Comparison of ENCODE assay signal across 9 mouse cellular contexts in the genomic region with DNA sequence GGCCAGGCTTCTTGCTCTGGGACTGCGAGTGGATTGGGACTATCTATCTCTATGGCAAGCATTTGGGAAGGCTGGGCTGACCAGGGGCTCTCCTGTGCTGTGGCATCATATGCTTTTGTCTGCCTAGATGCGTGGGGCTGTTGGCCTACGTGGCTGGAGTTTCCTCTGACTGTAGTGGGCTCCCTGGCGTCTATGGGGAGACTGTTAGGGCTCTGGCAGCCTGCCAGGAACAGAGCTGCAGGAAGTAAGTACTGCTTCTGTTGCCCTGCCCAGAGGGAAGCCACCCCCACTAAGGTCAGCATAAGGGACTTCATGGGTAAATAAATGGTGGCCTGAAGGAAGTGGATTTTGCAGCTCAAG. TPM values are rescaled to one million over a fixed set of nuclear protein-coding genes. Genes with fewer than 3 reads are reported as not detected.
DNase-seq lines count a peak whose midpoint lies in the region; ATAC-seq and TF ChIP-seq lines count a peak whose summit lies in the region.
"Had no signal": no experiment of that assay in that cellular context is flagged by ENCODE, and none has a peak within 500 bp of the region (broad histone marks: within the 10 kb centered on the region; RNA-seq: fewer than 3 reads in every experiment).

No protein-coding gene starts in this region.

- H3K4me1 ChIP-seq in cortical plate, adult 2 months (ENCODE audit: control insufficient read depth, insufficient read depth, low read length) = peaks cover 21% of the 10 kb centered on the region
- H3K4me1 ChIP-seq in heart, embryonic 12.5 days (replicated peaks) = peaks cover 49% of the 10 kb centered on the region
- peaks cover 48% of the 10 kb centered on the region for H3K4me1 ChIP-seq in kidney, embryonic 14.5 days (ENCODE audit: control insufficient read depth, insufficient read depth, low read length)
- peaks cover 36% of the 10 kb centered on the region for H3K4me1 ChIP-seq in lung, postnatal 0 days (ENCODE audit: insufficient read depth, low read depth, low read length)
- H3K4me1 ChIP-seq in stomach, embryonic 14.5 days (ENCODE audit: control insufficient read depth, insufficient read depth, low read length) = peaks cover 35% of the 10 kb centered on the region

- peak; percentile 75 to 87 for DNase-seq in adrenal gland, adult (ENCODE audit: inconsistent age in 2 of 2, low spot score in 1 of 2)
- no peak for DNase-seq in adrenal gland, postnatal 4 days (ENCODE audit: low spot score in 2 of 2)
- peak; percentile 39 to 44 for DNase-seq in CD8-positive naive resting alpha-beta T cell, adult 2 months (ENCODE audit: low read depth in 2 of 2, low spot score in 2 of 2)
- peak; percentile 91 for DNase-seq in lung, postnatal 0 days (ENCODE audit: low spot score)

- ATAC-seq in heart, embryonic 12.5 days (ENCODE audit: insufficient number of reproducible peaks, low FRiP score) = no peak
- no peak for ATAC-seq in kidney, embryonic 14.5 days (ENCODE audit: low FRiP score, low TSS enrichment)
- ATAC-seq in lung, postnatal 0 days = no peak
- ATAC-seq in stomach, embryonic 14.5 days (ENCODE audit: insufficient number of reproducible peaks, insufficient read depth, low FRiP score, low read depth) = no peak

- no peak overlapping the region for H3K27ac ChIP-seq in cortical plate, adult 2 months (ENCODE audit: insufficient read depth, low read length)
- H3K27ac ChIP-seq in heart, embryonic 12.5 days (ENCODE audit: poor library complexity, severe bottlenecking) = peak overlapping the region; percentile 100
- H3K27ac ChIP-seq in kidney, embryonic 14.5 days (ENCODE audit: low read depth, low read length) = peak overlapping the region; percentile 15; the same call in 1 of the 2 replicates
- peak overlapping the region; percentile 99 for H3K27ac ChIP-seq in lung, postnatal 0 days (ENCODE audit: low read length)
- peak overlapping the region; percentile 81 for H3K27ac ChIP-seq in stomach, embryonic 14.5 days (ENCODE audit: low read length)

- no peaks in the 10 kb centered on the region for H3K9me3 ChIP-seq in heart, embryonic 12.5 days (replicated peaks)
- no peaks in the 10 kb centered on the region for H3K9me3 ChIP-seq in kidney, embryonic 14.5 days (ENCODE audit: control insufficient read depth, low read length)
- H3K9me3 ChIP-seq in lung, postnatal 0 days (ENCODE audit: low read length) = no peaks in the 10 kb centered on the region
- H3K9me3 ChIP-seq in stomach, embryonic 14.5 days (ENCODE audit: control insufficient read depth, low read depth, low read length) = no peaks in the 10 kb centered on the region

- H3K36me3 ChIP-seq in heart, embryonic 12.5 days = peaks cover 57% of the 10 kb centered on the region
- peaks cover 64% of the 10 kb centered on the region for H3K36me3 ChIP-seq in kidney, embryonic 14.5 days (ENCODE audit: control insufficient read depth, insufficient read depth, low read length)
- H3K36me3 ChIP-seq in lung, postnatal 0 days (ENCODE audit: insufficient read depth, low read length) = peaks cover 31% of the 10 kb centered on the region
- peaks cover 59% of the 10 kb centered on the region for H3K36me3 ChIP-seq in stomach, embryonic 14.5 days (ENCODE audit: control insufficient read depth, insufficient read depth, low read length)

- no peak for TF ChIP-seq CTCF in cortical plate, adult 2 months (IDR thresholded peaks at IDR 0.05; ENCODE audit: extremely low read depth, insufficient read depth, low read length)
- peak; percentile 5; the same call in 1 of the 2 replicates for TF ChIP-seq CTCF in lung, postnatal 0 days (IDR thresholded peaks at IDR 0.05)

- H3K9ac ChIP-seq in heart, embryonic 12.5 days = peak overlapping the region; percentile 99
- H3K9ac ChIP-seq in kidney, embryonic 14.5 days (ENCODE audit: low read depth, low read length) = peak overlapping the region; percentile 100
- peak overlapping the region; percentile 78 for H3K9ac ChIP-seq in lung, postnatal 0 days (replicated peaks; ENCODE audit: low read depth)
- peak overlapping the region; percentile 98 for H3K9ac ChIP-seq in stomach, embryonic 14.5 days (replicated peaks; ENCODE audit: low read depth, low read length)

- TF ChIP-seq EP300 in lung, postnatal 0 days (IDR thresholded peaks at IDR 0.05) = peak; percentile 52; the same call in 1 of the 2 replicates

- peak overlapping the region; percentile 99 for H3K4me2 ChIP-seq in heart, embryonic 12.5 days
- H3K4me2 ChIP-seq in kidney, embryonic 14.5 days (replicated peaks; ENCODE audit: low read depth, low read length) = peak overlapping the region; percentile 100
- H3K4me2 ChIP-seq in lung, postnatal 0 days (replicated peaks; ENCODE audit: low read depth, low read length) = peak overlapping the region; percentile 89
- peak overlapping the region; percentile 84 for H3K4me2 ChIP-seq in stomach, embryonic 14.5 days (replicated peaks; ENCODE audit: low read depth, low read length)

- no peaks in the 10 kb centered on the region for H3K27me3 ChIP-seq in heart, embryonic 12.5 days (replicated peaks)
- H3K27me3 ChIP-seq in kidney, embryonic 14.5 days (ENCODE audit: control insufficient read depth, insufficient read depth, low read length) = no peaks in the 10 kb centered on the region
- no peaks in the 10 kb centered on the region for H3K27me3 ChIP-seq in lung, postnatal 0 days (replicated peaks; ENCODE audit: insufficient read depth, low read length)
- H3K27me3 ChIP-seq in stomach, embryonic 14.5 days (ENCODE audit: control insufficient read depth, insufficient read depth, low read length) = no peaks in the 10 kb centered on the region

- no peak for TF ChIP-seq POLR2A in cortical plate, adult 2 months (IDR thresholded peaks at IDR 0.05; ENCODE audit: extremely low read depth, insufficient read depth, low read length)

- H3K4me3 ChIP-seq in cortical plate, adult 2 months (ENCODE audit: insufficient read depth, low read length) = peak overlapping the region; percentile 86; the same call in 1 of the 2 replicates
- peak overlapping the region; percentile 92 for H3K4me3 ChIP-seq in heart, embryonic 12.5 days
- peak overlapping the region; percentile 100 for H3K4me3 ChIP-seq in kidney, embryonic 14.5 days (ENCODE audit: low read length)
- H3K4me3 ChIP-seq in lung, postnatal 0 days (ENCODE audit: low read depth, low read length) = peak overlapping the region; percentile 71; the same call in 1 of the 2 replicates
- H3K4me3 ChIP-seq in stomach, embryonic 14.5 days (ENCODE audit: low read depth, low read length) = peak overlapping the region; percentile 99

- 10% methylated on average over 4 of the region's 4 CpGs for WGBS in heart, embryonic 12.5 days
- WGBS in kidney, embryonic 14.5 days = 19% methylated on average over 4 of the region's 4 CpGs
- WGBS in lung, postnatal 0 days = 0% methylated on average over 4 of the region's 4 CpGs
- WGBS in stomach, embryonic 14.5 days = 9% methylated on average over 4 of the region's 4 CpGs

RNA-seq across cellular contexts. Expression of a gene that starts 3.2 kb away (rescaled TPM):
- 100 to 1,000 TPM; 344 to 389 TPM for total RNA-seq in adrenal gland, postnatal 4 days (2021)
- 53.3 and 54.1 TPM in 2 replicates for polyA plus RNA-seq in cortical plate, adult 2 months (2012; rRNA removed)
- 139 and 142 TPM in 2 replicates for polyA plus RNA-seq in heart, embryonic 12.5 days (2016; fragmentation: Nextera tagmentation; extraction: Ambion mirVana)
- polyA plus RNA-seq in kidney, embryonic 14.5 days (2014; fragmentation: Nextera tagmentation; extraction: Ambion mirVana) = 279 and 333 TPM in 2 replicates
- polyA plus RNA-seq in lung, postnatal 0 days (2015; fragmentation: Nextera tagmentation; extraction: Ambion mirVana) = 107 and 109 TPM in 2 replicates
- 237 and 275 TPM in 2 replicates for polyA plus RNA-seq in stomach, embryonic 14.5 days (2014; fragmentation: Nextera tagmentation; extraction: Ambion mirVana)

RNA-seq across cellular contexts. Expression of a gene that starts 16.8 kb away (rescaled TPM):
- 1 to 10 TPM; 2.2 to 7.0 TPM for total RNA-seq in adrenal gland, postnatal 4 days (2021)
- polyA plus RNA-seq in cortical plate, adult 2 months (2012; rRNA removed) = 4.3 and 5.2 TPM in 2 replicates
- polyA plus RNA-seq in heart, embryonic 12.5 days (2016; fragmentation: Nextera tagmentation; extraction: Ambion mirVana) = 1.8 and 2.0 TPM in 2 replicates
- polyA plus RNA-seq in kidney, embryonic 14.5 days (2014; fragmentation: Nextera tagmentation; extraction: Ambion mirVana) = 9.6 and 11.1 TPM in 2 replicates
- polyA plus RNA-seq in lung, postnatal 0 days (2015; fragmentation: Nextera tagmentation; extraction: Ambion mirVana) = 2.2 and 2.4 TPM in 2 replicates
- 2.9 and 5.6 TPM in 2 replicates for polyA plus RNA-seq in stomach, embryonic 14.5 days (2014; fragmentation: Nextera tagmentation; extraction: Ambion mirVana)

RNA-seq across cellular contexts. Expression of a gene that starts 17.0 kb away (rescaled TPM):
- 10 to 100 TPM in 1 of 2 experiments, 1 to 10 TPM in 1; 8.6 to 14.8 TPM for total RNA-seq in adrenal gland, postnatal 4 days (2021)
- polyA plus RNA-seq in cortical plate, adult 2 months (2012; rRNA removed) = 79.9 and 80.5 TPM in 2 replicates
- 14.2 and 15.5 TPM in 2 replicates for polyA plus RNA-seq in heart, embryonic 12.5 days (2016; fragmentation: Nextera tagmentation; extraction: Ambion mirVana)
- 58.8 and 59.7 TPM in 2 replicates for polyA plus RNA-seq in kidney, embryonic 14.5 days (2014; fragmentation: Nextera tagmentation; extraction: Ambion mirVana)
- 3.9 and 4.8 TPM in 2 replicates for polyA plus RNA-seq in lung, postnatal 0 days (2015; fragmentation: Nextera tagmentation; extraction: Ambion mirVana)
- 41.3 and 51.7 TPM in 2 replicates for polyA plus RNA-seq in stomach, embryonic 14.5 days (2014; fragmentation: Nextera tagmentation; extraction: Ambion mirVana)

RNA-seq across cellular contexts. Expression of a gene that starts 28.6 kb away (rescaled TPM):
- 1 to 10 TPM in 1 of 2 experiments, under 1 TPM in 1; 0.92 to 5.7 TPM for total RNA-seq in adrenal gland, postnatal 4 days (2021)
- not detected in 2 replicates for polyA plus RNA-seq in cortical plate, adult 2 months (2012; rRNA removed)
- polyA plus RNA-seq in heart, embryonic 12.5 days (2016; fragmentation: Nextera tagmentation; extraction: Ambion mirVana) = 0.47 TPM in 1 of 2 replicates, not detected in the other
- not detected in 2 replicates for polyA plus RNA-seq in kidney, embryonic 14.5 days (2014; fragmentation: Nextera tagmentation; extraction: Ambion mirVana)
- polyA plus RNA-seq in lung, postnatal 0 days (2015; fragmentation: Nextera tagmentation; extraction: Ambion mirVana) = 0.92 TPM in 1 of 2 replicates, not detected in the other
- polyA plus RNA-seq in stomach, embryonic 14.5 days (2014; fragmentation: Nextera tagmentation; extraction: Ambion mirVana) = 0.88 and 3.3 TPM in 2 replicates

RNA-seq across cellular contexts. Expression of a gene that starts 33.2 kb away (rescaled TPM):
- total RNA-seq in adrenal gland, postnatal 4 days (2021) = 10 to 100 TPM; 13.7 to 25.6 TPM
- polyA plus RNA-seq in cortical plate, adult 2 months (2012; rRNA removed) = 0.40 and 1.6 TPM in 2 replicates
- polyA plus RNA-seq in heart, embryonic 12.5 days (2016; fragmentation: Nextera tagmentation; extraction: Ambion mirVana) = not detected in 2 replicates
- polyA plus RNA-seq in kidney, embryonic 14.5 days (2014; fragmentation: Nextera tagmentation; extraction: Ambion mirVana) = not detected in 2 replicates
- not detected in 2 replicates for polyA plus RNA-seq in lung, postnatal 0 days (2015; fragmentation: Nextera tagmentation; extraction: Ambion mirVana)
- not detected in 2 replicates for polyA plus RNA-seq in stomach, embryonic 14.5 days (2014; fragmentation: Nextera tagmentation; extraction: Ambion mirVana)
- total RNA-seq: hematopoietic stem cell, adult 5-6 weeks had no signal

Comparison
In these comparisons a context has a peak if more than half of its experiments do, and no peak if none do; other contexts are left out.
1. DNase-seq: peak in adrenal gland, adult (2 of 2), CD8-positive naive resting alpha-beta T cell, adult 2 months (2 of 2) and lung, postnatal 0 days (single experiment); none in adrenal gland, postnatal 4 days (0 of 2).
2. Peak in every context shown above with its lines, with median percentiles within 50 percentile points of each other: H3K4me3 ChIP-seq, H3K4me2 ChIP-seq and H3K9ac ChIP-seq.